Mouse (Mus musculus) layer of hippocampus, postnatal 36 days (tissue): Measurements from ENCODE around the gene Sap30bp. TPM values are rescaled to one million over a fixed set of nuclear protein-coding genes. Genes with fewer than 3 reads are reported as not detected.
A peak's percentile ranks its signal among the peaks of the same experiment; 100 is the strongest.

Source experiments
- DNase-seq, 2 experiments: peaks; one replicate each; pipeline ENCODE4 v3.0.0; 2022
- total RNA-seq, 2 experiments: library from RNA; stranded (reverse); gene quantifications; 2 replicates each; pipeline ENCODE4 v1.2.3; 2021

Gene Sap30bp
- total RNA-seq, 2 experiments from 2014 or later = 52.2 to 58.2 TPM

DNA sequence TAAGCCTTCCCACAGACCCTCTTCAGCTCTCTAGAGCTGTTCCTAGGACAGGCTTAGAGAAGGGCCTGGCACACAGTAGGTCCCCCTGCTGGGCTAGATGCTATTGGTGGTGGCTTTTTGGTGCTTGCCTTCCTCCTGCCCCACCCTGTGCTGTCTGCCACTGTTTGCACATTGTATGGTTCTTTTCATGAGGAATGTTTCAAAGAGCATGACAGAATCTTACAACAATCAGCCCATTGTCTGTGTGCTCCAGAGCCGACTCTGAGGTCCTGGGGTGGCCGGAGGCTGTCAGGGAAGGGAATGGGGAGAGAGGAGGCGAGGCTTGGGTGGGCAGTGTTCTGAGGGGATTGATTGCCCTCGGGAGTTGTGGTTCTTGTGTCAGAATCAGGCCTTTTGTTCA is 23.4 kb downstream of the Sap30bp start:
- peak in 1 of 2 experiments; percentile 16 for DNase-seq

DNA sequence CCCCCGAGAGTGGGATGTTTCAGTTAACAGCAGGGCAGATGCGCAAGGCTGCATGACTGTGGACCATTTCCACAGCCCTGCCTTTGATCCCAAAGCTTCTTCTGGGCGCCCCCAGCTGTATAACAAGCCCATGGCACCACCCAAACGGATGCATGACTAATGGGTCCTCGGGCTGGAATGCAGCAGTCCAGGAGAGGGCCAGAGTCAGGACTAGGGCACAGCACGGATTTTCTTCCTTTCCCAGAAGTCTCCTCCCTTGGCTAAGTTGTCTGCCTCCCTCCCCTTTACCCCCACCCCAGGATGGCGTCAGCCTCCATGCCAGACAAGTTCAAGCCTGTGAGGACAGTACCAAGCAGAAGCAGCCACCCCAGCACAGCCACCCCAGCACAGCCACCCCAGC is 24.9 kb downstream of the Sap30bp start:
- no peak for DNase-seq

- DNase-seq = no peak
Observed at GRCm38 (mm10) chr11:115959018-115959417, 25.9 kb downstream of the Sap30bp start.

DNA sequence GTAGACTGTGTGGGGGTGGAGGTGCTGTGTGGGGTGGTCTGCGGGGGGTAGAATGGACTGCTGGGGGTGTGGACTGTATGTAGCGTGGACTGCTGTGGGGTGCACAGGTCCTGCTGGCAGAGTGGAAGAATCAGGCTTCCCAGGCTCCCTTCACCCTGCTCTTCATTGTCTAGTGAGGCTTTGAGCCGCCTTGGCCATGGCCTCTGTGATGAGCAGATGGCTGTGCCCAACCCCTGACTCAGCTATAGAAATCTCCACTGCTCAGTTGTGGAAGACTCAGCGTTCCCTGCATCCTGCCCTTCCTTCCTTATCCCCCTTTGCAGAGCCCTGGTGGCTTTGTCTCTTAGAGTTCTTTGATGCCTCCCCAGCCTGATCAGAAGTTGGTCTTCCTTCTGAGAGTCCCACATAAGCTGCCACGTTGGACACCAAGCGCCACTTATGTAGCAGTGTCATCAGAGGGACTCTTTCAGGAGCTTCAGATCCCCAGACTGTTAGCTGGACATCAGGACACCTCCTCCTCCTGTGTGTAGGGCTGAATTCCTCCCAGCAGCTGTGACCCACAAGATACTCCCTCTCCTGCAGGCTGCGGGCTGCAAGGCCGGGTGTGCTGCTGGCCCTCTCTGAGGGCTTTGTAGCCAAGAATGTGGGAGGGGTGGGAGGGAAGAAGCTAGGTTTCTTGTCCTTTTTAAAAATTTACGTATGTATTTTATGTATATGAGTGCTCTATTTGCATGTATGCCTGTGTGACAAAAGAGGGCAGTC is 29.8 kb downstream of the Sap30bp start:
- DNase-seq = no peak

GRCm38 (mm10) chr11:115964977-115965604 is 32.0 kb downstream of the Sap30bp start:
- no peak for DNase-seq

- no peak for DNase-seq
Observed at GRCm38 (mm10) chr11:115968731-115969405, 35.8 kb downstream of the Sap30bp start.

DNA sequence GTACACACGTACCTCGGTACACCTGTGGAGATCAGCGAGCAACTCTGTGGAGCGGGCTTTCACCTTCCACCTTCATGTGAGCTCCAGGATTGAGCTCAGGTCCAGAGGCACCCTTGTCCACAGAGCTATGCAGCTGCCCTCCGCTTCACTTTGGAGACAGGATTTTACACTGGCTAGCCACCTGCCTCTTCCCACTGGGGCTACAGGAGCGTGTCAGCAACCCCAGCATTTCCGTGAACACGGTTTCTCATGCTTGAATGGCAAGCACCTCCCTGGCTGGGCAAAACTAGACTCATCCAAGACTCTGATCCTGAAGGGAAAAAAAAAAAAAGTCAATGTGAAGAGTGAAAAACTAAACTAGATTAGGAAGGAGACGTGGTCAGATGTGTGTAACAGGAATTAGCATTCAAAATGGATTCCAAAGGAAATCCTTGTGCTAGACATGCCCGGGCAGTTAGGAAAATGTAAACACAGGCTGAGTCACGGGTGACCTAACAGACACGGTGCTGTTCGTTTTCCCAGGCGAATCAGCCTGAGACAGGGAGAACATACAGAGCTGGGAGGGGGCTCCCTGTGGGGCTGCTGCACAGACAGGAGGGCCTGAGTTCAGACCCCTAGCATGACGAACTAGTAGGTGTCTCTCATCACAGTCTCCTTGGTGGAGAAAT is 37.1 kb downstream of the Sap30bp start:
- no peak for DNase-seq

- no peak for DNase-seq
Observed at GRCm38 (mm10) chr11:115971016-115971415, 37.9 kb downstream of the Sap30bp start.

DNA sequence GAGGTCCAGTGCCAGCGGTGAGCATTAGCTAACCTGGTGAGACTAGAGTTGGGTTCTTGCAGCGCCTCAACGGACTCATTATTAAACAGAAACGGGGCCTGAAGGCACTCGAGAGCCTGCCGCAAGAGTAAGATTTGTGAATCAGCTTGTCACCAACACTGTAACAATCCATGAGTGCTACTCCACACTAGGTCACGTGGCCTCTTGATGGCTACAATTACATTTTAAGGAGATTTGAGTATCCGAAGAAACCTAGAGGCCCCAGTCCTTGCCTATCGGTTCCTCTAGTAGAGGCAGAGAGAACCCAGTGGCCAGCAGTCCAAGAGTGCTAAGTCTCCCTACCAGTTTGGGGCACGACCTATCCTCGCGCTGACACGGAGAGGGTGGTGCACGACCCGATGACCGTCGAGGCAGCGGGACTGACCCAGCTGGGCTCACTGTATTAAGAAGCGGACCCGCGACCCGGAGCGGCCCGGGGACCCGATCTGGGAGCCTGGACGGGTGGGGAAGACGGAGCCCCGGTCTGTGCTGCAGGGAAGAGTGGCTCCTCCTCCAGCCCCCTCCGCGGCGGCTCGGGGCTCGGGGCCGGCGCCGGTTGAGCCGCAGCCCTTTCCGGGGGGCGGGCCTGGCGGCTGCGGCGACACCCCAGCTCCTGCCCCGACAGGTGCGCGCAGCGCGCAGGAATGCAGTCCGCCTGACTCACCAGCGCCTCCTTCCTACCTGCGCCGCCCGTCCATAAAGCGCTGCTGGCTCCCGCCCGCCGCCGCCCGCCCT is 41.4 kb downstream of the Sap30bp start, which contains the start of gene Itgb4:
Gene Itgb4, plus strand, starts transcription at position 401 of the 774 bp plus-strand sequence.
- DNase-seq = no peak

DNA sequence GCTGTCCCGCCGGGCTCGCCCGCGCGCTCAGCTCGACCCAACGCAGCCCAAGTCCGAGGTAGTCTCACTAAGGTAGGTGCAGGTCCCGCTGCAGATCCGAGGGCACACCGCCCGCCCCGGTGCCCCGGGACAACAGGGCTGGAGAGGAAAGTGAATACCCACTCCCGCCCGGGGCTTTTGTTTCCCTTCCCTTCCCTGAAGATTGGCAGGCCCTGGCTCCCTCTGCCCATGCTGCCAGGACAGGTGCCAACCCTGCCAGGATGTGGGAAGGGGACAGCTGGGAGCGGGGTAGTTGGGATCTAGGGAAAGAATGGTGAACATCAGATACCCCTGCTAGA is 42.0 kb downstream of the Sap30bp start:
- DNase-seq = no peak

GRCm38 (mm10) chr11:115975544-115975943 is 42.5 kb downstream of the Sap30bp start:
- no peak for DNase-seq

DNA sequence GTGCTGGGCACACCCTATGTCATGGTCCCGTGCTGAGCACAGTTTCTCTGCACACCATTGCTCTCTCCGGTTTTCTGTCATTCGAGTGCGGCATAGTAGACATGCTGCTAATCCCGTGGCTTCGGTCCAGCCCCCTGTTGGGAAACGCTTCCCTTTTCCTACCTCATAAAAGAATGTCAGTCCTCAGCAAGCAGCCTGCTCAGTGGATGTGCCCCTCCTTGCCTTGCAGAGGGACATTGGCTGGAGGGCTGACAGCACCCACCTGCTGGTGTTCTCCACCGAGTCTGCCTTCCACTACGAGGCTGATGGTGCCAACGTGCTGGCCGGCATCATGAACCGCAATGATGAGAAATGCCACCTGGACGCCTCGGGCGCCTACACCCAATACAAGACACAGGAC is 49.4 kb downstream of the Sap30bp start:
- DNase-seq = no peak

DNA sequence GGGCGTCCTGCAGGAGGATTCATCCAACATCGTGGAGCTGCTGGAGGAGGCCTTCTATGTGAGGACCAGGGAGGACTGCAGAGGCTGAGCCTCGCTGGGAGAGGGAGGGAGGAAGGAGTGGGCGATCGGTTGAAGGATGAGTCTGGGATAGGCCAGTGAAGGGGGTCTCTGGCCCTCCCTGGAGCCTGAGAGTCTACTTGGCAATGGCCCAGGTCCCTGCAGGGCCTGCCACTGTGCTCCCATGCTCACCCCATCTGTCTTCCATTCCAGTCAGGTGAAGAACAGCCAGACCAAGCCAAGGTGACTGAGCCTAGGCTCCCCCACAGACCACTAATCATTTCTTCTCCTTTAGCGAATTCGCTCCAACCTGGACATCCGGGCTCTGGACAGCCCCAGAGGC is 50.2 kb downstream of the Sap30bp start:
- no peak for DNase-seq

DNA sequence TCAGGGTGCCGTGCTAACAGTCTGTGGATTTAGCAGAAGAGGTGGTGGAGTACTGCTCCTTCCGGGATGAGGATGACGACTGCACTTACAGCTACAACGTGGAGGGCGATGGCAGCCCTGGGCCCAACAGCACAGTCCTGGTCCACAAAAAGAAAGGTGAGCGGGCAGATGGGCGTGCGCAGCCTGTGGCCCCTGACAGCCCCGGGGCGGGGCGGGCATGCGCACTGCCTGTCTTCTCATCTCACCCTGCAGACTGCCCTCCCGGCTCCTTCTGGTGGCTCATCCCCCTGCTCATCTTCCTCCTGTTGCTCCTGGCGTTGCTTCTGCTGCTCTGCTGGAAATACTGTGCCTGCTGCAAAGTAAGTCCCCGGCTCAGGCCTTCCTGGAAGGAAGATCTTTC is 56.6 kb downstream of the Sap30bp start:
- no peak for DNase-seq

GRCm38 (mm10) chr11:115992098-115992497 is 59.0 kb downstream of the Sap30bp start:
- no peak for DNase-seq

- DNase-seq = no peak
Observed at GRCm38 (mm10) chr11:115995256-115995655, 62.2 kb downstream of the Sap30bp start.

DNA sequence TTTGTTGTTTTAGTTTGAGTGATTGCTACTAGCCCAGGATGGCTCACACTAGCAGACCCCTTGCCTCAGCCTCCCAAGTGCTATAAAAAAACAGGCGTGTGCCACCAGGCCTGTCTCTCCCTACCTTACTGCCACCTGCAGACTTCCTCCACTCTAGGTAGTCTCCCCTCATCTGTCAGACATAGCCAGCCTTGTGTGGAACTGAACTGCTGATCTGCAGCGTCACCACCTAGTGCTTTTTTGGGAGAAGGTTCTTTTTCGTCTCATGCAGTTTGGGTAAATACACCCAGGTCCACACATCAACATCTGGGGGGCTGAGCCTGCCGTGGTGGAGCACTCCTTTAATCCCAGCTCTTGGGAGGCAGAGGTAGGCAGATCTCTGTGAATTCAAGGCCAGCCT is 64.0 kb downstream of the Sap30bp start:
- no peak for DNase-seq

GRCm38 (mm10) chr11:115997662-115998061 is 64.6 kb downstream of the Sap30bp start:
- no peak for DNase-seq

DNA sequence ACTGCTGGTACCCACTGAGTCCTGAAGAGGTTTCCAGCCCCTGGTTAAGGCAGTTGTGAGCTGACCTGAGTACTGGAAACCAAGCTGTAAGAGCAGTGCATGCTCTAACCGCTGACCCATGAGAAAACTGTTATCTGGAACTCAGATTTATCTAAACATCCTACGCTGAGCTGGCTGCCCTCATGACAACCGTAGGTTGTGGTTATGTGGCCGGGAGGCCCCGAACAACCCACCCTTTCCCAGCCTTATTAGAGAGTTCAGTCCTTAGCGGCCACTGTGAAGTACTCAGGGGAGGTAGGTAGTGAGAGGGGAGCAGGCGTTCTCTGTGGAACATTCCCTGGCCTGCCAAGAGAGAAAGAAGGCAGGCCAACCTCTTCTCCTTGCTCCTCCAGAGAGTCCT is 65.9 kb downstream of the Sap30bp start:
- no peak for DNase-seq

GRCm38 (mm10) chr11:115999538-116000143 is 66.6 kb downstream of the Sap30bp start:
- DNase-seq = peak; percentile 49 to 70

- no peak for DNase-seq
Observed at GRCm38 (mm10) chr11:116000607-116001006, 67.5 kb downstream of the Sap30bp start.

DNA sequence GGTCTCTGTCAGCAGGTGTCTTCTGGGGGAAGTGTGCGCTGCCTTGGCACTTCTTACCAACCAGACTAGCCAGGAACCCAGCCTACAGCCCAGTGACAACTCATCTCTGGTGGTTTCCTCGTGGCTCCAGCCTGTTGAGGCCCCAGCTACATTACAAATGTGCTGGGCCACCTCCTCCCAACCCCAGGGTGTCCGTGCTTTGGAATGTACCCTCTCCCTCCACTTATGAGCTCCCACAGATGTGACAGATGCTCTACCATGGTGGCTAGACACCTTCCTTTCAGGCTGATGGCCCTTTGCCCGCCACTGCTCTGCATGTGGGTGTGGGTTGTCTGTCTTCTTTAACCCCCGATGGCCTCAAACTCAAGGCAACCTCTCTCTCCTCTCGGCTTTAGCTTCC is 68.6 kb downstream of the Sap30bp start:
- no peak for DNase-seq
